Mouse (Mus musculus): Measurements from ENCODE around the gene Nfatc3.

GRCm38 (mm10) chr8:106177594-106177993 lies 119.0 kb downstream of the Nfatc3 start:
- TF ChIP-seq CTCF (IDR thresholded peaks at IDR 0.05; ENCODE audit: low read depth) (no peak), EP300 (IDR thresholded peaks at IDR 0.05; ENCODE audit: low read depth) (no peak)

Measured in liver, embryonic 14.5 days (tissue).